Mouse (Mus musculus): ENCODE data around the gene Prcp.
"Not testable (repeated sequence)": the region's sequence is repeated elsewhere in the genome, so short reads cannot be mapped to it uniquely, and the experiment has no call there.

Gene Prcp

DNA sequence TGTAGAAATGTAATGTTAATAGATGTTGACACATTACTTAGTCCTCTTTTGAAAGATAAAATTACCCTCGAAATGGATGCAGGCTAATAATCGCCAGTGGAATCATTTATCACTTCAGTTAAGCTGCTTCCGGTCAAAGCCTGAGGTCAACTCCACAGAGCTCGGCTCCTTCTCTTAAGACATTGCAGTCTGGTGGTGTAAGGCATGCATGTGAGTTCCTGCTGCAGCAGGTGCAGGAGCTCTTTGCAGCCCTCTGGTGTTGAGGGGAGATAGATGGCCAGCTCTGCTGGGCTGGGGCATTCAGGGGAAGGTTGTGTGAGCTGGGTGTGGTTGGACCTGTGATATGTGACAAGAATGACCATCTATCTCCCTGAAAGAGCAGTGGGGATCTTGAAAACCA is 104.0 kb downstream of the Prcp start:
- DNase-seq (ENCODE audit: low read depth, low spot score), result no peak

GRCm38 (mm10) chr7:92978720-92979119 is 104.5 kb downstream of the Prcp start:
- DNase-seq (ENCODE audit: low read depth, low spot score), result not testable (repeated sequence)

DNA sequence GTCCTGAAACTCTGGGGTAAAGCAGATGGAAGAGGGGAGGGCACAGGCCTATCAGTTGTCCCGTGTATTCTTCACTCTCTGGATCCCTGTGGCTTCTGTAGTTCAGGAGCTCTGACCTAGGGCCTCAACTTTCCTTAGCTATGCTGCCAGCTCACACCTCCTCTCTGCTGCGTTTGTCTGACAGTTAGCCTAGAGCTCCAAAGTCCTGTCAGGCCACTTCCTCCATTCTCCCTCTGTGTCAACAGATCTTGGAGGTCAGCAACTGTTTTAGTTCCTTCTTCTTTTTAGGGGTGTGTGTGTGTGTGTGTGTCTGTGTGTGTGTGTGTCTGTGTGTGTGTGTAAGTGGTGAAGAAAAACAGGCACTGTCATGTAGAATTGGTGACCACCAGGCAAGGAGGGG is 106.5 kb downstream of the Prcp start:
- no peak for DNase-seq (ENCODE audit: low read depth, low spot score)

- DNase-seq (ENCODE audit: low read depth, low spot score), result no peak
Observed at GRCm38 (mm10) chr7:92981864-92982263, 107.6 kb downstream of the Prcp start.
